Mouse (Mus musculus) liver, postnatal 0 days (tissue): ENCODE results near the gene Golt1a. TPM values are rescaled to one million over a fixed set of nuclear protein-coding genes. Genes with fewer than 3 reads are reported as not detected.

Experiments
- ATAC-seq: fragments of 200-750 bp; cut with Nextera tagmentation; 2 replicates; pipeline ENCODE4 v1.8.0; 2017; ENCODE audit warnings: mild to moderate bottlenecking, moderate library complexity
- DNase-seq: peaks from one replicate; pipeline ENCODE4 v3.0.0-alpha.2; 2016
- H3K27ac ChIP-seq: fragments of 300-500 bp; sonication (generic); 2 replicates; pipeline ENCODE4 v1.5.1; 2014; ENCODE audit warnings: antibody characterized with exemption, moderate library complexity, mild to moderate bottlenecking, low read depth
- H3K27me3 ChIP-seq: fragments of 300-500 bp; sonication (generic); 2 replicates; pipeline ENCODE4 v1.6.1; 2014; ENCODE audit warnings: low read length, control low read depth, mixed read lengths; ENCODE audit not compliant: insufficient read depth
- H3K36me3 ChIP-seq: fragments of 300-500 bp; sonication (generic); replicated peaks from 2 replicates; pipeline ENCODE4 v1.6.1; 2014; ENCODE audit warnings: mild to moderate bottlenecking, control low read depth, low read length, moderate library complexity, mixed read lengths; ENCODE audit not compliant: insufficient read depth
- H3K4me1 ChIP-seq: fragments of 300-500 bp; sonication (generic); 2 replicates; pipeline ENCODE4 v1.6.1; 2014; ENCODE audit warnings: antibody characterized with exemption, mild to moderate bottlenecking, control low read depth; ENCODE audit not compliant: insufficient read depth
- H3K4me2 ChIP-seq: fragments of 300-500 bp; sonication (generic); 2 replicates; pipeline ENCODE4 v1.6.1; 2014; ENCODE audit warnings: low read depth, mild to moderate bottlenecking, low read length, moderate library complexity, mixed read lengths
- H3K4me3 ChIP-seq: fragments of 300-500 bp; sonication (generic); 2 replicates; pipeline ENCODE4 v1.5.1; 2014; ENCODE audit warnings: low read depth, low read length
- H3K9ac ChIP-seq: fragments of 300-500 bp; sonication (generic); replicated peaks from 2 replicates; pipeline ENCODE4 v1.6.1; 2014; ENCODE audit warnings: mild to moderate bottlenecking, moderate library complexity
- H3K9me3 ChIP-seq: fragments of 300-500 bp; sonication (generic); 2 replicates; pipeline ENCODE4 v1.6.1; 2016; ENCODE audit warnings: mild to moderate bottlenecking, control low read depth, low read length, mixed read lengths
- CTCF ChIP-seq: sonication (generic); IDR thresholded peaks from 2 replicates; pipeline ENCODE4 v1.5.1; 2016; ENCODE audit warnings: antibody characterized with exemption, low read depth
- EP300 ChIP-seq: IDR thresholded peaks from 2 replicates; pipeline ENCODE4 v1.6.1; 2016; ENCODE audit warnings: antibody characterized with exemption, low read depth, mild to moderate bottlenecking
- WGBS: fragments of 180-500 bp; shearing (Covaris S2); extraction: QIAGEN DNeasy Blood & Tissue Kit; methylation state at CpG from one replicate; pipeline ENCODE4 v1.1.7; 2014; ENCODE audit not compliant: insufficient replicate concordance; 5-methylcytosine and 5-hydroxymethylcytosine counted together
- polyA plus RNA-seq: library from polyadenylated mRNA; unstranded; fragments of >200 nt; fragmentation: Nextera tagmentation; extraction: Ambion mirVana; gene quantifications from 2 replicates; pipeline ENCODE4 v1.2.1, GENCODE M21; 2015

Golt1a gene
- polyA plus RNA-seq, 1 experiment from 2014 or later = 30.8 TPM

DNA sequence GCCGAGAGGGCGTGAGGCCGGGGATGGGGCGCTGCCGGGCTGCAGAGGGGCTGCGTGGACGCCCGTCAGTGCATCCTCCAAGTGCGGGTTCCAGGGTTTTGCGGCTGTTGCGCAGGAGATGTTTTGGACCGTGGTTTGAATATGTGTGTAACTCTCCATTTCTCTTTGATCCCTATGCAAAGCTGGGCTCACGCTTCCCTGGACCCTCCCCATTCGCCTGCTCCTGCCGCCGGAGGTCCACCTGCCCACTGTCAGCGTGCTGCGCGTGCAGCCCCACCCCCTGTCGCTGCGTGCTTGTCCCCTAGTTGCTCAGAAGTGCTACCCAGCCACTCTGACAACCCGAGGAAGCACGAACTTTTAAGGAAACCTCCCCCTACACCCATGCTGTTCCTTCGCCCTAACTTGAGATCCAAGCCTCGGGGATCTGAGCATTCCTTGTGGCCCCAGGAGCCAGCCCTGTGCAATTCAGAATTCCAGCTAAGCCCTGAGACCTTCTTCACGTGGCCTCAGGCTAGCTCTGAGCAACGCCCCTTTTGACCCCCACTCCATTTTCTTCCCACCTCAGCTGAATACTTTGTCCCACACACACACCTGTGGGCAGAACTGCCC lies 54.5 kb downstream of the Golt1a start:
- no peak for ATAC-seq
- peak overlapping the region; percentile 83 for H3K27ac ChIP-seq
- TF ChIP-seq CTCF = no peak
- 7% methylated on average over 27 of the region's 27 CpGs for WGBS
- peaks cover 20% of the 10 kb centered on the region; the same call in 1 of the 2 replicates for H3K27me3 ChIP-seq
- DNase-seq = no peak
- peak overlapping the region; percentile 76 for H3K4me2 ChIP-seq
- H3K9ac ChIP-seq = peak overlapping the region; percentile 67
- H3K4me1 ChIP-seq = peaks cover 22% of the 10 kb centered on the region
- no peaks in the 10 kb centered on the region for H3K36me3 ChIP-seq
- peak overlapping the region; percentile 58 for H3K4me3 ChIP-seq
- no peaks in the 10 kb centered on the region for H3K9me3 ChIP-seq

DNA sequence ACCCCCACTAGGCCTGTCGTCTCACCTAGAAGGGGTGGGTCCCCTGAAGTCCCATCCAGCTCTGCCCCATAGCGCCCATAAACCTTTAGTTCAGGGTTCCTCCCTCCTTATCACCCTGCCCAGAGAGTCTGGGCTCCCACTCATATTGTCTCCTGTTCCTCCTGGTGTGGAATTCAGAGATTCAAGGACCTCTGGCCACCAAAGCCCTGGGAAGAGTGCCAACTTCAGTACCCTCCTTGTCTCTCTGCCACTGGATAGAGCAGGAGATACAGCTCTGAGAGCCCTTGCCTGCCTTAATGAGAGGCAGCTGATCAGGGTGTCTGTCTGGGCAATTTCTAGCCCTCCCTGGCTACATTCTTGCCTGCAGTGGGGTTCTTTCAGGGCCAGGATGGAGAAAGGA lies 55.3 kb downstream of the Golt1a start:
- H3K27me3 ChIP-seq = peaks cover 20% of the 10 kb centered on the region; the same call in 1 of the 2 replicates
- ATAC-seq (no peak), DNase-seq (no peak)
- no peaks in the 10 kb centered on the region for H3K36me3 ChIP-seq
- no peaks in the 10 kb centered on the region for H3K9me3 ChIP-seq
- no peak for TF ChIP-seq EP300
- no peak for TF ChIP-seq CTCF
- peak overlapping the region; percentile 58; the same call in 1 of the 2 replicates for H3K4me3 ChIP-seq
- H3K27ac ChIP-seq = peak overlapping the region; percentile 83; the same call in 1 of the 2 replicates
- peak overlapping the region; percentile 76 for H3K4me2 ChIP-seq
- H3K9ac ChIP-seq = peak overlapping the region; percentile 55; the same call in 1 of the 2 replicates
- 30% methylated on average over 2 of the region's 2 CpGs for WGBS
- H3K4me1 ChIP-seq = peaks cover 22% of the 10 kb centered on the region

DNA sequence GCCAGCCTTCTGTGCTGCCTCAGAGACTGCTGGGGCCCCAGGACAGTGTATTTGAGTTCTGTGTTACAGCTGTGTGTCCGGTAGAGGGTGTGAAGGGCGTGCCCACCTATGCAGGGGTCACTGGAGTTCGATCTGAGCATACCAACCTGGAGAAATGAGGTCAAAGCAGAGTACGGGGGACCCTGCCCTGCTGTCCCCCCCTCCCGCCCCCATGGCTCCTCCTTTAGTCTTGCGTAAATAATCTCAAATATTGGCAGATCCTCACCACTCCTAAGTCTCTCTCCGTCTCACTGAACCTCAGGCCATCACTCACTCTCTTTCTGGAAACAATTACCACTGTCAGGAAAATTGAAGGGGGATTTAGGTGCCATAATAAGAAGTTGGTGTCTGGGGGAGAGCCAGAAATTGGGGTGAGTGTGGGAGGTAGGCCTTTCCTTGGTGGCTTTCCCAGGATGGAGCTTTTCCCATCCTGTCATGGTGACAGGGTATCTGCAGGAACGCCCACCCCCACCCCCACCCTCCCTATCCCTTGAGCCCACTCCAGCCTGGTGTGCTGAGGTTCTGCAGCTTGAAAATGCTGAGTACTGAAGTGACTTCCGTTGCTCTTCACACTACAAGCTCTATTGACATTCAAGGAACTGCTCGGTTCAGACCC lies 57.5 kb downstream of the Golt1a start:
- 39% methylated on average over 10 of the region's 10 CpGs for WGBS
- Histone ChIP-seq H3K27me3 (peaks cover 20% of the 10 kb centered on the region; the same call in 1 of the 2 replicates), H3K4me1 (peaks cover 25% of the 10 kb centered on the region), H3K27ac (peak overlapping the region; percentile 60), H3K9me3 (no peaks in the 10 kb centered on the region), H3K4me3 (no peak overlapping the region), H3K36me3 (no peaks in the 10 kb centered on the region), H3K4me2 (peak overlapping the region; percentile 76), H3K9ac (0 out of 2 replicates have a peak overlapping the region, but pooled peaks have one; percentile 26)
- peak; percentile 5; the same call in 1 of the 2 replicates for ATAC-seq
- no peak for DNase-seq
- no peak for TF ChIP-seq CTCF
- no peak for TF ChIP-seq EP300

DNA sequence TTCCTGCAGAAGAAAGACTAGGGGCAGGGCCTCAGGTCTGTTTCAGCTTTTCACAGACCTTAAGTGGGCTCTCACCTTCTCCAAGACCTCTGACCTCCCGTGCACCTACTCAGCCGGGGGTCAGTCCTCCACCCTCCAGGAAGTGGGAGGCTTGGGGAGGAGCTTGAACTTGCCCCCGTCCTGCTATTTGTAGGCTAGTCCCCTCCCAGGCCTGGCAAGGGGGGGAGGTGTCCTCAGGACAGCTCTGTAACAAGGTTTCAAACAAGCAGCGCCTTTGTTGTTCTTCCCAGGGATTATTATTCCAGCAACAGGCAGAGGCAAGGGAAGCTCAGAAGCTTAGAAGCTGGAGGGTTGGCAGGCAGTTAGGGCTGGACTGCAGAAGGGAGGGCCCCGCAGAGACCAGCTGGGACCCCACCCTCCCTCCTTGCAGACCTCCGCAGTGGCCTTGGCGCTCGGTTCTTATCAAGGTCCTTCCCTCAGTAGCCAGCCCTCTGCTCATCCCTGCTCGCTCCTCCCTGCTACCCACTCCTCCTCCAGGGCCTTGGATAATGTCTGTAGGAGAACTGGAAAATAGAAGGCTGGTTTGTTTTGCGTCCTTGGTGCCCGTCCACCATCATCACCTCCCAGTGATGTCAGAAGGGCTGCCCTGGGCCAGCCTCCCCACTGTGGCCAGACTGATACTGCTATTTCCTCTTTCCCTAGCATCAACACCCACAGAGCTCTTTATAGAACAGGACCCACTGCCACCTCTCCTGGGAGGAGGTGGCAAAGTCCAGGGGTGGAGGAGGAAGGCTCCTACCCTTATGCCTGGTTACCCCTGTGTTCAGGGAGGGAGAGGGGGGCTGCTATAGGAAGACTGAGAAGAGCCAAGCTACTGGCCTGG lies 58.2 kb downstream of the Golt1a start:
- peak overlapping the region; percentile 76 for H3K4me2 ChIP-seq
- WGBS = 13% methylated on average over 11 of the region's 11 CpGs

DNA sequence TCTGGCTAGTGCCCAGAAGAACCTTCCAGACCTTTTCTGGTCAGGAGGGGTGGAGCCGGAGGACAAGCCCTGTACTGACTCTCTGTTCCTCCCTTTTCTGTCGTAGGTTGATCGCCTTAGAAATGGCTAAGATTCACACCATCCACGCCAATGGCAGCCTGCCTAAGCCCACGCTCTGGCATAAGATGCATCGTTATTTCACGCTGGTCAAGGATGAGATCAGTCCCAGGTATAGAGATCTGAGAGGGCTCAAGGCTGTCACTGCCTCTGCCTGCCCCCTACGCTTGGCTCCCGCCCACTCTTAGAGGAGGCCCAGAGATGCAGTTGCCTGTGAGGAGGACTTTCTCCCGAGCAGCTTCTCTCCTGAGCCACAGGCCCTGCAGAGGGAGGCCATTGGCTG lies 59.0 kb downstream of the Golt1a start:
- Histone ChIP-seq H3K27ac (no peak overlapping the region), H3K9me3 (no peaks in the 10 kb centered on the region), H3K27me3 (0 out of 2 replicates have a peak, but pooled peaks cover 15% of the 10 kb centered on the region), H3K4me3 (no peak overlapping the region), H3K4me2 (no peak overlapping the region), H3K9ac (no peak overlapping the region), H3K36me3 (no peaks in the 10 kb centered on the region), H3K4me1 (peaks cover 23% of the 10 kb centered on the region)
- WGBS = 69% methylated on average over 10 of the region's 10 CpGs
- no peak for ATAC-seq
- DNase-seq = no peak
- TF ChIP-seq CTCF (no peak), EP300 (no peak)

More for the DNA sequence above, 58.2 kb downstream of the Golt1a start:
- Histone ChIP-seq H3K27ac (peak overlapping the region; percentile 60), H3K4me3 (no peak overlapping the region), H3K9ac (peak overlapping the region; percentile 16; the same call in 1 of the 2 replicates), H3K4me1 (peaks cover 27% of the 10 kb centered on the region), H3K36me3 (no peaks in the 10 kb centered on the region), H3K27me3 (peaks cover 20% of the 10 kb centered on the region; the same call in 1 of the 2 replicates), H3K9me3 (no peaks in the 10 kb centered on the region)
- DNase-seq = no peak
- TF ChIP-seq CTCF = no peak
- TF ChIP-seq EP300 = no peak
- no peak for ATAC-seq

DNA sequence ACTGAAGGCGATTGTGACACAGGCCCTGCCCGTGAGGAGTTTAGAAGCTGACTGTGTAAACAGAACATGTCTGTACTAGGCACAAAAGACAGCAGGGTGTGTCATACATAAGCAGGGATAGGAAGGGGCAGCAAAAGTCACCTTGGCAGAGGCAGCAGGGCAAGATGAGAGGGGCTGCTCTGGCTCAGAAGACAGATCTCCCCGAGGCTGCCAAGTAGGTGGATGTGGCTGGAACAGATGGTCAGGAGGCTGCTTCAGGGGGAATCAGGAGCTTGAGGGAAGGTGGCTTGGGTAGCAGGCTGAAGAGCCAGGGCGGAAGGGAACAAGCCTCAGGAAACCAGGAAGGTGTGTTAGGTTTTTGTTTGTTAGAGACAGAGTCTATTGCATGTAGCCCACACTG lies 60.8 kb downstream of the Golt1a start:
- no peak for ATAC-seq
- Histone ChIP-seq H3K9me3 (no peaks in the 10 kb centered on the region), H3K27ac (peak overlapping the region; percentile 96; the same call in 1 of the 2 replicates), H3K4me1 (peaks cover 23% of the 10 kb centered on the region), H3K9ac (no peak overlapping the region), H3K4me2 (no peak overlapping the region), H3K36me3 (no peaks in the 10 kb centered on the region), H3K4me3 (no peak overlapping the region), H3K27me3 (0 out of 2 replicates have a peak, but pooled peaks cover 1% of the 10 kb centered on the region)
- TF ChIP-seq EP300 = no peak
- no peak for TF ChIP-seq CTCF
- no peak for DNase-seq
- 58% methylated on average over 4 of the region's 4 CpGs for WGBS
